Mouse (Mus musculus) kidney, adult 9 months (tissue): ENCODE results near the gene Draxin.
"Not testable (repeated sequence)": the region's sequence is repeated elsewhere in the genome, so short reads cannot be mapped to it uniquely, and the experiment has no call there.

ENCODE experiments used
- DNase-seq: peaks from one replicate; pipeline ENCODE4 v3.0.0; 2022

The Draxin gene

GRCm38 (mm10) chr4:148130561-148131413, at the start of gene Draxin:
Gene Draxin, minus strand, starts transcription at chr4:148130698.
- DNase-seq, result peak; percentile 35

- DNase-seq, result no peak
Observed at GRCm38 (mm10) chr4:148177716-148178115, 47.2 kb upstream of the Draxin start.

- DNase-seq, result not testable (repeated sequence)
Observed at GRCm38 (mm10) chr4:148176603-148177002, 46.1 kb upstream of the Draxin start.

GRCm38 (mm10) chr4:148174495-148174862, 44.0 kb upstream of the Draxin start:
- DNase-seq, result no peak

GRCm38 (mm10) chr4:148173811-148174494, 43.5 kb upstream of the Draxin start:
- no peak for DNase-seq

GRCm38 (mm10) chr4:148171261-148171660, 40.8 kb upstream of the Draxin start:
- no peak for DNase-seq

GRCm38 (mm10) chr4:148170842-148171241, 40.3 kb upstream of the Draxin start:
- DNase-seq, result peak; percentile 55

- no peak for DNase-seq
Observed at GRCm38 (mm10) chr4:148169586-148169985, 39.1 kb upstream of the Draxin start.

GRCm38 (mm10) chr4:148168287-148168686, 37.8 kb upstream of the Draxin start:
- DNase-seq, result peak; percentile 54

- peak; percentile 68 for DNase-seq
Observed at GRCm38 (mm10) chr4:148166986-148167385, 36.5 kb upstream of the Draxin start.

GRCm38 (mm10) chr4:148166431-148166830, 35.9 kb upstream of the Draxin start:
- DNase-seq, result no peak

GRCm38 (mm10) chr4:148165551-148165950, 35.1 kb upstream of the Draxin start:
- no peak for DNase-seq

- DNase-seq, result no peak
Observed at GRCm38 (mm10) chr4:148164461-148164860, 34.0 kb upstream of the Draxin start.

GRCm38 (mm10) chr4:148164002-148164439, 33.5 kb upstream of the Draxin start:
- peak; percentile 88 for DNase-seq

- peak; percentile 40 for DNase-seq
Observed at GRCm38 (mm10) chr4:148160436-148161390, 30.2 kb upstream of the Draxin start, which contains the start of the genes Fbxo44 and Fbxo2. Gene Fbxo44, minus strand, starts transcription at chr4:148160482. Gene Fbxo2, plus strand, starts transcription at chr4:148160621.

- DNase-seq, result peak; percentile 97
Observed at GRCm38 (mm10) chr4:148159544-148160435, 29.3 kb upstream of the Draxin start.

- DNase-seq, result peak; percentile 44
Observed at GRCm38 (mm10) chr4:148158436-148159348, 28.2 kb upstream of the Draxin start.

GRCm38 (mm10) chr4:148154982-148155381, 24.5 kb upstream of the Draxin start:
- peak; percentile 60 for DNase-seq

- DNase-seq, result no peak
Observed at GRCm38 (mm10) chr4:148154006-148154405, 23.5 kb upstream of the Draxin start.

- DNase-seq, result no peak
Observed at GRCm38 (mm10) chr4:148152547-148152946, 22.0 kb upstream of the Draxin start.
